Mouse (Mus musculus) lung, embryonic 16.5 days (tissue): ENCODE results near the gene Iqca. TPM values are rescaled to one million over a fixed set of nuclear protein-coding genes. Genes with fewer than 3 reads are reported as not detected.

ENCODE experiments used
- ATAC-seq: fragments of 200-750 bp; cut with Nextera tagmentation; 2 replicates; pipeline ENCODE4 v1.8.0; 2017; ENCODE audit warnings: low read depth, mild to moderate bottlenecking, moderate library complexity
- H3K27ac ChIP-seq: fragments of 300-500 bp; sonication (generic); 2 replicates; pipeline ENCODE4 v1.5.1; 2014; ENCODE audit warnings: mild to moderate bottlenecking, control low read depth, low read length
- H3K27me3 ChIP-seq: fragments of 300-500 bp; sonication (generic); 2 replicates; pipeline ENCODE4 v1.6.1; 2014; ENCODE audit warnings: low read depth, low read length, mixed read lengths; ENCODE audit not compliant: control insufficient read depth, insufficient read depth
- H3K36me3 ChIP-seq: fragments of 300-500 bp; sonication (generic); 2 replicates; pipeline ENCODE4 v1.6.1; 2014; ENCODE audit warnings: low read length; ENCODE audit not compliant: control insufficient read depth, insufficient read depth
- H3K4me1 ChIP-seq: fragments of 300-500 bp; sonication (generic); replicated peaks from 2 replicates; pipeline ENCODE4 v1.6.1; 2014; ENCODE audit warnings: low read length, mixed read lengths; ENCODE audit not compliant: control insufficient read depth, insufficient read depth
- H3K4me2 ChIP-seq: fragments of 300-500 bp; sonication (generic); 2 replicates; pipeline ENCODE4 v1.6.1; 2014; ENCODE audit warnings: low read depth, low read length, control low read depth
- H3K4me3 ChIP-seq: fragments of 300-500 bp; sonication (generic); 2 replicates; pipeline ENCODE4 v1.5.1; 2014; ENCODE audit warnings: mild to moderate bottlenecking, low read length, control low read depth
- H3K9ac ChIP-seq: fragments of 300-500 bp; sonication (generic); 2 replicates; pipeline ENCODE4 v1.6.1; 2014; ENCODE audit warnings: low read length, control low read depth
- H3K9me3 ChIP-seq: fragments of 300-500 bp; sonication (generic); 2 replicates; pipeline ENCODE4 v1.6.1; 2016; ENCODE audit warnings: low read length; ENCODE audit not compliant: control insufficient read depth
- WGBS: fragments of 180-500 bp; shearing (Covaris S2); extraction: QIAGEN DNeasy Blood & Tissue Kit; methylation state at CpG from one replicate; pipeline ENCODE4 v1.1.7; 2014; 5-methylcytosine and 5-hydroxymethylcytosine counted together
- polyA plus RNA-seq: library from polyadenylated mRNA; unstranded; fragments of >200 nt; fragmentation: Nextera tagmentation; extraction: Ambion mirVana; gene quantifications from 2 replicates; pipeline ENCODE4 v1.2.1, GENCODE M21; 2015

Iqca gene
- 2.1 and 2.9 TPM in 2 replicates for polyA plus RNA-seq

DNA sequence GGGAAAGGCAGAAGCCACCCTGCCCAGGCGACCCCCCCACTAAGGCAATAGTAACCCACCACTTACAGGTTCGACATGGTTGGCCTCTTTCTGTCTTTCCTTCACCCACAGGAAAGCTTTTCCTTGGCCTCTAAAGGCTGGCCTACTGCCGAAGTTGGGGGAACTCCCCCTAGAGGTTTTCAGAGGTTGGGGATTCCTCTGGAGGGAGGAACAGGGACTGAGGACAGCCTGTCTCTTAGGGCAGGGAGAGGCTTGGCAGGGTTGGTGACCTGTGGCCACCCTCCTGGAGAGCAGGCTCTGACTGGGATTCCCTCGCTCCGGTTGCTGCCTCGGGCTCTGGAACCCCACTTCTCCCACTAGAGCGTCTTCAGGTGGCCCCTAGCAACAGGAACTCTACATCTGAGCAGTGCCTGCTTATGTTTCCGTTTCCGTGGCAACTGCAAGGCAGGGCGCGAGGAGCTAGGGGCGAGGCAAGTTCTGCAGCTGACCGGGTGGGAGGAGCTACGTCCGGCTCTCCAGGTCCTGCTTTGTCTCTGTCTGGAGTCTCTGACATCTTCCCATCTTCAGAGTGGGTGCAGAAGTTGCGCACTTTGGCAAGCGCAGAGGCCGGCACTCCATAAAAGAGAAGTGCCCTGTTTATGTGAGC is at the start of gene Iqca:
Gene Iqca, minus strand, starts transcription at position 303 of the 646 bp plus-strand sequence.
- Histone ChIP-seq H3K9ac (no peak within 1 kb of the TSS), H3K27ac (no peak within 1 kb of the TSS), H3K9me3 (no peaks in the 10 kb centered on the region), H3K36me3 (no peaks in the 10 kb centered on the region), H3K4me2 (peak within 1 kb of the TSS; percentile 31), H3K27me3 (peaks cover 4% of the 10 kb centered on the region; the same call in 1 of the 2 replicates), H3K4me3 (peak within 1 kb of the TSS; percentile 4), H3K4me1 (peaks cover 6% of the 10 kb centered on the region)
- peak; percentile 94 for ATAC-seq
- WGBS: 3% methylated on average over 18 of the region's 18 CpGs

DNA sequence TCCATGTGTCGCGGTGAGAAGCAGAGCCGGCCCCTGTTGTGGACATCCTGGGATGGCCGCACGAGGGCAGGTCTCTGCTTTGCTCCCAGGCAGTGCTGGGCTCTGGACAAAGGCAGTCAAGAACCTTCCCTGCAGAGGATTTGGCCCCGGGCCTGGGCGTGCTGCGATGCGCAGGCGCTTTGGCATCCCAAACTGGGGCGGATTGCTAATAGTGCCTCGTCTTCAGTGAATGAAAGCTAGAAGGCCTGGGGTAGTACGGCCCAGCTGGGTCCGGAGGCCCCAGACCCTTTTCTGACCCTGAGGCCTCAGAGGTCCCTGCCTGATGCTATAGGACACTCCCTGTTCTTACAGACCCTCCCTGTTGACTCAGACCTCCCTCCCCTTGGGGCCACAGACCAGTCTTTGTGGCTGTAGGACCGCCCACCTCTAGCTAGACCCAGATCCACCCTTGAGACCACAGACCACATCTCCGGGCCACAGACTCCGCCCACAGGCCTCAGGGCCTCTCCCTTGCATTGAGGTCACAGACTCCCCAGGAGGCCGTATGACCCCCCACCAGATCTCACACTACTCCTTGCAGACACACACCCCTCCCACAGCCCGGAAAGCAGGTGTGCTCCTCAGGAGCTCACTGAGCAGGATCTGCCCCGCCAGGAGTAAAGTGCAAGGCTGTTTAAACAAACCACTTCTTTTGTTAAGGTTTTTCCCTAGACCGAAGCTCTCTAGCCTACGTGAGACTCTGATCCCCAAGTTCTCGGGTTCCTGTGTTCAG is 49.2 kb upstream of the Iqca start:
- WGBS: 20% methylated on average over 23 of the region's 23 CpGs
- H3K4me2 ChIP-seq: peak overlapping the region; percentile 26
- no peak overlapping the region; the same call in 1 of the 2 replicates for H3K9ac ChIP-seq
- ATAC-seq: peak; percentile 29
- no peaks in the 10 kb centered on the region for H3K9me3 ChIP-seq
- no peak overlapping the region for H3K4me3 ChIP-seq
- peaks cover 14% of the 10 kb centered on the region for H3K4me1 ChIP-seq
- peaks cover 11% of the 10 kb centered on the region for H3K27me3 ChIP-seq
- no peaks in the 10 kb centered on the region for H3K36me3 ChIP-seq
- no peak overlapping the region for H3K27ac ChIP-seq

DNA sequence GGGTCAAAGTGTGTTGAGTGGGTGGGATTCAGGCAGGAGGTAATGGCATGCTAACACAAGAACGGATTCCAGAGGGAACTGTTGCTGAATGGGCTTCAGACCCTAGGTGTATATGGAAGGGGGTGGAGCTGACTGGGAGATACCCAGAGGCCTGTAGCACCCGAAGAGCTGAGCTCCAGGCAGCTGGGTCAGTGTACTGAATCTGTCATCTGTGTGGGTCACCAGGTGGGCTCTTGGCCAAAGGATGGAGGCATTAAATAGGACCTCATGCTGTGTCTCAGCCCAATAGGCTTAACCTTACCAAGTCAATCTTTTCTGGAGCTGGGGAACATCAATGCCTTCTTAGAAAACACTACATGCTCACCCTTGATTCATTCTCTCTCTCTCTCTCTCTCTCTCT is 48.5 kb upstream of the Iqca start:
- Histone ChIP-seq H3K4me3 (no peak overlapping the region), H3K27me3 (peaks cover 11% of the 10 kb centered on the region), H3K36me3 (no peaks in the 10 kb centered on the region), H3K9ac (no peak overlapping the region), H3K4me1 (peaks cover 14% of the 10 kb centered on the region), H3K4me2 (no peak overlapping the region), H3K27ac (no peak overlapping the region), H3K9me3 (no peaks in the 10 kb centered on the region)
- ATAC-seq: no peak
- WGBS: 47% methylated on average over 2 of the region's 2 CpGs

GRCm38 (mm10) chr1:90201246-90201645 is 48.0 kb upstream of the Iqca start:
- H3K27ac ChIP-seq: no peak overlapping the region

GRCm38 (mm10) chr1:90189046-90189445 is 35.8 kb upstream of the Iqca start:
- Histone ChIP-seq H3K36me3 (no peaks in the 10 kb centered on the region), H3K27me3 (no peaks in the 10 kb centered on the region), H3K9me3 (no peaks in the 10 kb centered on the region), H3K4me3 (no peak overlapping the region), H3K4me1 (no peaks in the 10 kb centered on the region), H3K27ac (no peak overlapping the region), H3K4me2 (no peak overlapping the region), H3K9ac (no peak overlapping the region)
- 90% methylated on average over 6 of the region's 6 CpGs for WGBS
- no peak for ATAC-seq

More at GRCm38 (mm10) chr1:90201246-90201645, 48.0 kb upstream of the Iqca start:
- no peak for ATAC-seq
- Histone ChIP-seq H3K9me3 (no peaks in the 10 kb centered on the region), H3K4me1 (peaks cover 14% of the 10 kb centered on the region), H3K36me3 (no peaks in the 10 kb centered on the region), H3K4me3 (no peak overlapping the region), H3K4me2 (no peak overlapping the region), H3K9ac (no peak overlapping the region), H3K27me3 (peaks cover 9% of the 10 kb centered on the region)
- 63% methylated on average over 5 of the region's 5 CpGs for WGBS

DNA sequence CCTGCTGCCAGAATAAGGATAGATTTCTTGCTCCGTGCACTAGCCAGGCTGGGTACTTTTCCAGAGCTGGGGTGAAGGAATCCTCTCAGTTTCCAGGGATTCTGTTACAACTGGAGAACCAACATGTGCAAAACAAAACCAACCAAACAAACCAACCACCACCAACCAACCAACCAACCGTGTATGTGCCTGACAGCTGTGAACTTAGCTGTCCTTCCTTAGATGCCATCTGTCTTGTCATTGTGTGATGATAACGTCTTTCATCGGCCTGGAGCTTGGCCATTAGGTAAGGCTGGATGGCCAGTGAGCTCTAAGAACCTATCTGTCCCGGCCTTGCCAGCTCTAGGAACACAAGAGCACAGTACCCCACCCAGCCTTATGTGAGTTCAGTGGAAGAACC is 33.7 kb upstream of the Iqca start:
- Histone ChIP-seq H3K9me3 (no peaks in the 10 kb centered on the region), H3K4me1 (no peaks in the 10 kb centered on the region), H3K9ac (no peak overlapping the region), H3K27ac (no peak overlapping the region), H3K4me2 (no peak overlapping the region), H3K4me3 (no peak overlapping the region), H3K27me3 (no peaks in the 10 kb centered on the region), H3K36me3 (no peaks in the 10 kb centered on the region)
- no peak for ATAC-seq
- WGBS: 86% methylated on average over 5 of the region's 5 CpGs

- H3K9me3 ChIP-seq: no peaks in the 10 kb centered on the region
- H3K4me1 ChIP-seq: no peaks in the 10 kb centered on the region
- ATAC-seq: no peak
- H3K27me3 ChIP-seq: no peaks in the 10 kb centered on the region
- no peak overlapping the region for H3K27ac ChIP-seq
- no peaks in the 10 kb centered on the region for H3K36me3 ChIP-seq
- H3K9ac ChIP-seq: no peak overlapping the region
- H3K4me3 ChIP-seq: no peak overlapping the region
- 54% methylated on average over 4 of the region's 4 CpGs for WGBS
- H3K4me2 ChIP-seq: no peak overlapping the region
Observed at GRCm38 (mm10) chr1:90186173-90186572, 33.0 kb upstream of the Iqca start.

GRCm38 (mm10) chr1:90183602-90184001 is 30.4 kb upstream of the Iqca start:
- Histone ChIP-seq H3K4me3 (no peak overlapping the region), H3K36me3 (no peaks in the 10 kb centered on the region), H3K9me3 (no peaks in the 10 kb centered on the region), H3K4me1 (no peaks in the 10 kb centered on the region), H3K4me2 (no peak overlapping the region), H3K9ac (no peak overlapping the region), H3K27ac (no peak overlapping the region), H3K27me3 (no peaks in the 10 kb centered on the region)
- 60% methylated on average over 6 of the region's 6 CpGs for WGBS
- ATAC-seq: no peak

GRCm38 (mm10) chr1:90182521-90182920 is 29.3 kb upstream of the Iqca start:
- WGBS: 63% methylated on average over 5 of the region's 5 CpGs
- no peak for ATAC-seq
- no peak overlapping the region for H3K4me2 ChIP-seq
- no peak overlapping the region for H3K27ac ChIP-seq
- no peak overlapping the region for H3K9ac ChIP-seq
- H3K36me3 ChIP-seq: no peaks in the 10 kb centered on the region
- no peaks in the 10 kb centered on the region for H3K9me3 ChIP-seq
- H3K4me3 ChIP-seq: no peak overlapping the region
- H3K4me1 ChIP-seq: no peaks in the 10 kb centered on the region
- H3K27me3 ChIP-seq: no peaks in the 10 kb centered on the region
